8 mouse cellular contexts compared by ENCODE assay signal in genomic region chr5:92725935-92726334, GRCm38 (mm10). TPM values are rescaled to one million over a fixed set of nuclear protein-coding genes. Genes with fewer than 3 reads are reported as not detected.
DNase-seq lines count a peak whose midpoint lies in the region; ATAC-seq and TF ChIP-seq lines count a peak whose summit lies in the region.

No protein-coding gene starts in this region.

- no peaks in the 10 kb centered on the region for H3K9me3 ChIP-seq in kidney, postnatal 0 days (replicated peaks; ENCODE audit: low read length)
- H3K9me3 ChIP-seq in liver, embryonic 14.5 days (ENCODE audit: control insufficient read depth, low read length) = no peaks in the 10 kb centered on the region
- H3K9me3 ChIP-seq in neural tube, embryonic 15.5 days (replicated peaks) = no peaks in the 10 kb centered on the region

- no peaks in the 10 kb centered on the region for H3K36me3 ChIP-seq in thymus, adult 2 months (ENCODE audit: control insufficient read depth, insufficient read depth, low read length)
- H3K36me3 ChIP-seq in kidney, postnatal 0 days (ENCODE audit: insufficient read depth, low read length) = no peaks in the 10 kb centered on the region
- H3K36me3 ChIP-seq in liver, embryonic 14.5 days (replicated peaks; ENCODE audit: control insufficient read depth, insufficient read depth, low read depth) = no peaks in the 10 kb centered on the region
- H3K36me3 ChIP-seq in neural tube, embryonic 15.5 days = no peaks in the 10 kb centered on the region

- H3K4me1 ChIP-seq in thymus, adult 2 months (replicated peaks; ENCODE audit: control insufficient read depth, insufficient read depth, low read length) = no peaks in the 10 kb centered on the region
- peaks cover 12% of the 10 kb centered on the region; the same call in 1 of the 2 replicates for H3K4me1 ChIP-seq in kidney, postnatal 0 days (replicated peaks; ENCODE audit: insufficient read depth, low read length)
- no peaks in the 10 kb centered on the region for H3K4me1 ChIP-seq in liver, embryonic 14.5 days (replicated peaks; ENCODE audit: control insufficient read depth in 2 of 2, insufficient read depth in 2 of 2, low read length in 1 of 2)
- peaks cover 3% of the 10 kb centered on the region; the same call in 1 of the 2 replicates for H3K4me1 ChIP-seq in neural tube, embryonic 15.5 days

- H3K4me3 ChIP-seq in thymus, adult 2 months (ENCODE audit: control insufficient read depth, insufficient read depth, low read length) = no peak overlapping the region
- H3K4me3 ChIP-seq in kidney, postnatal 0 days (replicated peaks; ENCODE audit: low read depth, low read length) = no peak overlapping the region
- no peak overlapping the region for H3K4me3 ChIP-seq in liver, embryonic 14.5 days (ENCODE audit: insufficient read depth in 1 of 2, low read depth in 2 of 2, low read length in 2 of 2)
- H3K4me3 ChIP-seq in neural tube, embryonic 15.5 days (replicated peaks) = no peak overlapping the region

- 35% methylated on average over 6 of the region's 6 CpGs for WGBS in thymus, adult 2 months
- 27% methylated on average over 6 of the region's 6 CpGs for WGBS in kidney, postnatal 0 days
- WGBS in liver, embryonic 14.5 days (ENCODE audit: insufficient replicate concordance) = 21% methylated on average over 6 of the region's 6 CpGs
- WGBS in neural tube, embryonic 15.5 days = 32% methylated on average over 6 of the region's 6 CpGs

- DNase-seq in thymus, adult 2 months = peak; percentile 11
- DNase-seq in thymus, adult 18-20 months = no peak
- DNase-seq in cerebellum, adult 9-10 months = peak; percentile 25
- DNase-seq in frontal cortex, postnatal 10 days (ENCODE audit: low spot score in 2 of 2) = peak; percentile 23 to 52
- peak; percentile 89 for DNase-seq in kidney, postnatal 0 days (ENCODE audit: low spot score)
- peak in 1 of 3 experiments; percentile 10 for DNase-seq in liver, embryonic 14.5 days (ENCODE audit: low read depth in 3 of 3, low spot score in 3 of 3)

- TF ChIP-seq CTCF in thymus, adult 2 months (IDR thresholded peaks at IDR 0.05; ENCODE audit: borderline replicate concordance, control insufficient read depth, extremely low read depth, insufficient read depth, low read length, poor library complexity) = no peak
- peak; percentile 94 for TF ChIP-seq CTCF in kidney, postnatal 0 days (IDR thresholded peaks at IDR 0.05; ENCODE audit: low read depth)
- TF ChIP-seq CTCF in liver, embryonic 14.5 days (IDR thresholded peaks at IDR 0.05; ENCODE audit: low read depth) = peak; percentile 57

- no peak for ATAC-seq in kidney, postnatal 0 days (replicated peaks; ENCODE audit: low FRiP score, low read depth)
- no peak for ATAC-seq in liver, embryonic 14.5 days (ENCODE audit: insufficient read depth)
- peak; percentile 43; the same call in 1 of the 2 replicates for ATAC-seq in neural tube, embryonic 15.5 days (ENCODE audit: low FRiP score)
- no peak for ATAC-seq in activated CD4-positive, CD25-positive, alpha-beta regulatory T cell, adult 4 months

- H3K9ac ChIP-seq in kidney, postnatal 0 days (ENCODE audit: low read depth, low read length) = no peak overlapping the region
- no peak overlapping the region for H3K9ac ChIP-seq in liver, embryonic 14.5 days (replicated peaks)
- H3K9ac ChIP-seq in neural tube, embryonic 15.5 days (replicated peaks) = no peak overlapping the region

- no peaks in the 10 kb centered on the region for H3K27me3 ChIP-seq in thymus, adult 2 months (ENCODE audit: control insufficient read depth, insufficient read depth, low read length)
- H3K27me3 ChIP-seq in kidney, postnatal 0 days (ENCODE audit: insufficient read depth, low read length) = no peaks in the 10 kb centered on the region
- no peaks in the 10 kb centered on the region for H3K27me3 ChIP-seq in liver, embryonic 14.5 days (ENCODE audit: control insufficient read depth, insufficient read depth, low read length)
- H3K27me3 ChIP-seq in neural tube, embryonic 15.5 days (replicated peaks) = no peaks in the 10 kb centered on the region; the same call in 1 of the 2 replicates

- no peak for TF ChIP-seq POLR2A in thymus, adult 2 months (IDR thresholded peaks at IDR 0.05; ENCODE audit: control insufficient read depth, extremely low read depth, insufficient read depth, low read length, poor library complexity)

- H3K27ac ChIP-seq in thymus, adult 2 months (ENCODE audit: control insufficient read depth, insufficient read depth, low read length) = no peak overlapping the region
- no peak overlapping the region for H3K27ac ChIP-seq in kidney, postnatal 0 days
- H3K27ac ChIP-seq in liver, embryonic 14.5 days = no peak overlapping the region
- no peak overlapping the region for H3K27ac ChIP-seq in neural tube, embryonic 15.5 days (replicated peaks)

- TF ChIP-seq EP300 in liver, embryonic 14.5 days (IDR thresholded peaks at IDR 0.05; ENCODE audit: low read depth) = no peak

- H3K4me2 ChIP-seq in kidney, postnatal 0 days (ENCODE audit: low read length) = no peak overlapping the region
- H3K4me2 ChIP-seq in liver, embryonic 14.5 days (ENCODE audit: low read depth) = no peak overlapping the region
- no peak overlapping the region for H3K4me2 ChIP-seq in neural tube, embryonic 15.5 days

RNA-seq across cellular contexts. Expression of gene Shroom3, which starts 42.7 kb away (rescaled TPM):
- 3.0 and 4.0 TPM in 2 replicates for polyA plus RNA-seq in thymus, adult 2 months (2012; rRNA removed)
- 5.5 and 6.7 TPM in 2 replicates for polyA plus RNA-seq in kidney, postnatal 0 days (2015; fragmentation: Nextera tagmentation; extraction: Ambion mirVana)
- 0.30 and 0.35 TPM in 2 replicates for polyA plus RNA-seq in liver, embryonic 14.5 days (2012; rRNA removed)
- polyA plus RNA-seq in liver, embryonic 14.5 days (2014; fragmentation: Nextera tagmentation; extraction: Ambion mirVana) = 0.11 and 0.35 TPM in 2 replicates
- 1.8 and 2.3 TPM in 2 replicates for polyA plus RNA-seq in neural tube, embryonic 15.5 days (2015; fragmentation: Nextera tagmentation; extraction: Ambion mirVana)
- not detected for polyA plus RNA-seq in activated CD4-positive, CD25-positive, alpha-beta regulatory T cell, adult 4 months (2017; shearing (Covaris generic))

RNA-seq across cellular contexts. Expression of gene Ccdc158, which starts 50.9 kb away (rescaled TPM):
- polyA plus RNA-seq in thymus, adult 2 months (2012; rRNA removed) = 0.09 and 0.11 TPM in 2 replicates
- 1.1 TPM in 2 replicates for polyA plus RNA-seq in kidney, postnatal 0 days (2015; fragmentation: Nextera tagmentation; extraction: Ambion mirVana)
- polyA plus RNA-seq in liver, embryonic 14.5 days (2012; rRNA removed) = 0.11 and 0.21 TPM in 2 replicates
- 0.04 and 0.09 TPM in 2 replicates for polyA plus RNA-seq in liver, embryonic 14.5 days (2014; fragmentation: Nextera tagmentation; extraction: Ambion mirVana)
- 0.31 and 0.54 TPM in 2 replicates for polyA plus RNA-seq in neural tube, embryonic 15.5 days (2015; fragmentation: Nextera tagmentation; extraction: Ambion mirVana)
- not detected for polyA plus RNA-seq in activated CD4-positive, CD25-positive, alpha-beta regulatory T cell, adult 4 months (2017; shearing (Covaris generic))

Comparison
In these comparisons a context has a peak if more than half of its experiments do, and no peak if none do; other contexts are left out.
1. DNase-seq: peak in thymus, adult 2 months (single experiment), cerebellum, adult 9-10 months (single experiment), frontal cortex, postnatal 10 days (2 of 2) and kidney, postnatal 0 days (single experiment); none in thymus, adult 18-20 months (0 of 2).